Mouse (Mus musculus) ES-Bruce4 (cell line): ENCODE data around the gene Macrod2.

Source experiments
- CTCF ChIP-seq: IDR thresholded peaks from one replicate; pipeline ENCODE4 v1.8.1; 2011; ENCODE audit warnings: low read depth, low read length
- EP300 ChIP-seq: IDR thresholded peaks from 2 replicates; pipeline ENCODE4 v1.6.1; 2011; ENCODE audit warnings: low read depth, low read length; ENCODE audit not compliant: insufficient read depth
- POLR2A ChIP-seq: IDR thresholded peaks from one replicate; pipeline ENCODE4 v1.8.1; 2011; ENCODE audit warnings: low read length; ENCODE audit not compliant: insufficient read depth

GRCm38 (mm10) chr2:140775448-140776101, 380.5 kb downstream of the Macrod2 start:
- TF ChIP-seq POLR2A (no peak), CTCF (no peak), EP300 (no peak)
